Mouse (Mus musculus): ENCODE results near the gene Stxbp4.

Gene Stxbp4

DNA sequence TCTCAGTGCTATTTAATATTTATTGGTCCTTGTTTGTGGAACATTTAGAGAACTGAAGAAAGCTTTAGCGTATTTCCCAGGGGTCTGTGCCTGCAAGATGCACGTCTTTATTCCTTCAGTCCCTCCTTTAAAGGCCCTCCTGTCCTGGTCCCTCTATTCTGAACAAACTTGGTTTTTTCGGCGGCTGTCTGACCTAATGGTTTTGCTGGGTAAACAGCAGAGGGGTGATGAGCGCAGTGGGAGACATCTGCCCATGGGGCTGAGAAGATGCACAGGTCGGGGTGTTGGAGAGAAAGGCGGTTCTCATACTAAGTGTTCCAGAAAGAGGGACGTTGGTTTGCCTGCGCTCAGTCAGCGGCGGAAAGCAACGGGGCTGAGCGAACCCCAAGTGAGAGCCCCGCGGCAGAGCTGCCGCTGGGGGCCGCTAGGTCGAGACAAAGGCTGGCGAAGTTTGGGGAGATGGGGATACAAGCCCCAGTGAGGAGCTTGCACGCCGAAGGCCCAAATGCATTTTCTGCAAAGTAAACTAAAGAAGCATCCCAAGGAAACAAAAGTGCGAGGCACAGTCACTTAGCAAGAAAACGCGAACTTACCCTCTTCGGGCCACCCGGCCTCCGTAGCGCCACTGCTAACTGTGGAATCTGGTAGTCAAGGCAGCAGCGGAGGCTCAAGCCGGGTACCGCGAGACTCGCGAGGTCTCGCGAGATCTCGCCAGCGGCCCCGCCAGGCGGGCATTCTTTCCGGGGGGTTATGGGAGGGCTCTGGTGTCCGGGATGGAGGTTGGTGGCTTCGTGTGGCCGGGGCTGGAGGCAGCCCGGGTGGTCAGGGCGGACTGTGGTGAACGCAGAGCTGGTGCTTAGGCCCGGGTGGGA is at the start of gene Stxbp4, which contains the start of gene Cox11:
Stxbp4 (minus strand) TSS at position 645 of the 872 bp plus-strand sequence.
Cox11 (plus strand) TSS at position 734 of the 872 bp plus-strand sequence.
- peak; percentile 95 for DNase-seq (ENCODE audit: low read depth, low spot score)

DNA sequence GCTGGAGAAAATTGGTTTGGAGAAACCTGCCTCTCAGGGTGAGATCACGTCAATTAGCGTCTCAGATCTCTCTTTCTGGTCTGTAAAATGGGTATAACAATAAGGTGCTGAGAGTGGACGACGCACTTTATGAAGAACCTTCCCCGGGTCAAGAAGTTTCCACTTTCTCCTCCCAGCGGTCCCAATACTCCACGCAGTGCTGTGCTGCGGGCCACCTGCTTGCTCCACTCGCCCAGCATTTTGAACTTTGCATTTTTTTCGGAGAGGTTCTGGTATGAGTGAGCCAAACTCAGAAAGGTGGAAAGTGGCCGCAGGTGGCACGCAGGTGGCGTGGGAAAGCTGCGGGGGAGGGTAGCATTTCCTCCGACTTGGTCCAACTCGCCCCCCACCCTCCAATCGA is 49.2 kb upstream of the Stxbp4 start:
- no peak for DNase-seq (ENCODE audit: low read depth, low spot score)

DNA sequence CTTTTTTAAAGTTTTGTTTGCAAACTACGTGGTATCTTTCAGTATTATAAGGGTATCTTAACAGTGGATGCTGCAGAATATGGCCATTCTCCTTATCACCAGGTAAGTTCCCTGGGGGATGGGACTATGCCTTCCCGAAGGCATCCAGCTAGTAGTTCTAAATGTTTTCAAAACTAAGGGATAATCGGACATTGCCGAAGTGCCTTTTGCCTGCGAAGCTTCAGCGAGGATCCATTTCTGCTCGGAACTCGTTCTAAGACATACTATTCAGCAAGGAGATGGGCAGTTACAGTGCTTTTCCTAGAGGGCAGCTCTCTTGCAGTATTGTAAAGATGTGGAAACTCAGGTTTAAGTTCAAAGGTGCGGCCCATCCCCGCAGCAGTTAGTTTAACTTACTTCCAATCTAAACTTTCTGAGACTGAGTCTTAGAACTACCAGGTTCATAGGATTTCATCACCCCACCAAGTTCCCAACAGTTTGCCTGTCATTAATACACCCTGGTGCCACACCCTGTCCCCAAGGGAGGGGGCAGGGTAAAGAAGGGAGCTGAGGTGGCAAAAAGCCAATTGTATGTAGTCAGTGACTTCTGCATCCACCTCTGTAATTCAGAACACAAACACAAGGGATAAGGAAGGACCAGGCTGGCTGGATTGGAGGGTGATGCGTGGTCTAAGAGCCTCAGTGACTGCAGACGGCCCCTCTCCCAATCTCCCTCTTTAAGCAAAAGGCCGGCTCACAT is 48.6 kb upstream of the Stxbp4 start:
- DNase-seq (ENCODE audit: low read depth, low spot score) = no peak

DNA sequence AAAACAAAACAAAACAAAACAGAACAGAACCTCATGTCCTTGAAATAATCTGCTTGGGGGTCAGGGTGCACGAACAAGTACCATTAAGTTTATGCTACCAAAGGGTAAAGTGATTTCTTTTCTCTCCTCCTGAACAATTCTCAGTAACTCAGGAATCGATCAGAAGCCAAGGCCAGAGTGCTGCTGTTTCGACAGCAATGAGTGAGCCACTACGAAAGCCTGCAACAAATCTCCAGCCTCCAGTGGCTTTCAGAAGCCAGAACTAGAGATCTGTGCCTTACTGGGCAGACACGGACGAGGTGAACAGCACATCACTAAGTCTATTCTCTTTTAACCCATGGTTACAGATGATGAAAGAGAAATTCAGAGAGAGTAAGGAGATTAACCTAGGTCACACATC is 47.3 kb upstream of the Stxbp4 start:
- DNase-seq (ENCODE audit: low read depth, low spot score) = no peak

DNA sequence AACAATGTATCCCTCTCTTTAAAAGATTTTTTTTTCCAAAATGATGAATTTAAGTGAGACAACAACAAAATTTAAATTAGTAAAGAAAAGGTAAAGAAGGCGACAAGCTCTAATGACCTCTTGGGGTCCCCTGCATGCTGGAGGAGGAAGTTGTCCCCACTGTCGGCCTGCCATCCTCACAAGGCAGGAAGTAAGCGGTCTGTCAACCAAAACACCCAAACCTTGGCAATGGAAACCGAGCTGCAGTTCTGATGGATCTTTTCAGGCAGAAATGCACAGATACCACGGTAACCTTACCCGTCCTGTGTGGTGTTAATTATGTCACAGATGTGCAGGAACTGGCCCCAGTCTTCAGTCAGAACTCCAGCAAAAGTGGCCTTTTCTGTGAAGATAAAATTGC is 46.9 kb upstream of the Stxbp4 start:
- no peak for DNase-seq (ENCODE audit: low read depth, low spot score)

DNA sequence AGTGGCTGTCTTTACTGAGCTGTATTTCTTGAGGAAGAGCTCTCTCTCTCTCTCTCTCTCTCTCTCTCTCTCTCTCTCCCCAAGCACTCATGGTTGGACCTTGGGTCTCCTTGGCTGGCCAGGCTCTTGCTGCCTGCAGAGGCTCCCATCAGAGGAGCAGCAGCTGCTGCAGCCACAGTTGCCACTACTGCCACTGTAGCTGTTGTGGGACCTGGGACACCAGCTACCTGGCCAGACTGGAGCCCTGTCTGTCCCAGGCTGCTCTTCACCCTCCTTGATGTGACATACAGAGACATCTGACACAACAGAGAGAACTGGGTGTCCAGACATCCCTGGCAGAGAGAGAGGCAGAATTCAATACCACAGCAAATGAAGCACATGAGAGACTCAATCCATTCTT is 43.3 kb upstream of the Stxbp4 start:
- DNase-seq (ENCODE audit: low read depth, low spot score) = no peak

DNA sequence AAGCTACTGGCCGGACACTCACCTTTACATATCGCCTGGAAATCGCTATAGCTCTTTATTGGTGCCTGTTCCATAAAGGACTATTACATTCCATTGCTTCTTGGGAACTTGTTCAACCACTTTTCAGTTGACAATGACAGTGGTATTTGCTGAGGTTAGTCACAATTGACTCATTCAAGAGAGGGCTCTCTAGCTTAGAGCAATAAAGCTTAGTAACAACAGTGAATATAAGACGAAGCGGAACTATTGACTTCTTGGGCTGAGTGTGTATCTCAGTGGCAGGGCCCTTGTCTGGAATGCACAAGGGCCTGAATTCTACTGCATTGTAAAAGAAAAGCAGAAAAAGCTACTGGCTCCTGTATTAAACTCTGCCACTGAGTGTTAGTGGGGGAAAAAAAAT is 40.7 kb upstream of the Stxbp4 start:
- DNase-seq (ENCODE audit: low read depth, low spot score) = no peak

DNA sequence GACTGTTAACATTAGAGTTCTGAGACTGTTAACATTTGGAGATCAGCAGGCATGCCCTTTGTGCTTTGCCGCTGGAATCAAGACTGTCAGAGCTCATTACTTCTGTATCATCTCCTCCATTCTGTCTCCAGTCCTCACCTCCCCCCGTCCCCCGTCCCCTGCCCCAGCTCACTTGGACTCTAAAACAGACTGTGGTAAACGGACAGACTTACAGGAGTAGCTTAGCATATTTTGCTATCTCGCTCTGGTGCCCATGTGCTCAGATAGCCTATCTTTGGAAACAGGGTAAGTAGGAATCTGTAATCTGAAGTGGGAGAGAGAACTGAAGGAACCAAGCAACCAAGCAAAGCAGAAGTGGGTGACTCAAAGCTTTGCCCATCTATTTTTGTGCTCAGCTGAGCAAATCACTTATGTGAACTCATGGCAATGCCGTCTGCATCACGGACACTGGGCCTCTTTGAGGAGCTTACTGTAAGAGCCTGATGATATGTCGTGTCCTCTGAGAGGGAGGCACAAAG is 39.9 kb upstream of the Stxbp4 start:
- no peak for DNase-seq (ENCODE audit: low read depth, low spot score)

DNA sequence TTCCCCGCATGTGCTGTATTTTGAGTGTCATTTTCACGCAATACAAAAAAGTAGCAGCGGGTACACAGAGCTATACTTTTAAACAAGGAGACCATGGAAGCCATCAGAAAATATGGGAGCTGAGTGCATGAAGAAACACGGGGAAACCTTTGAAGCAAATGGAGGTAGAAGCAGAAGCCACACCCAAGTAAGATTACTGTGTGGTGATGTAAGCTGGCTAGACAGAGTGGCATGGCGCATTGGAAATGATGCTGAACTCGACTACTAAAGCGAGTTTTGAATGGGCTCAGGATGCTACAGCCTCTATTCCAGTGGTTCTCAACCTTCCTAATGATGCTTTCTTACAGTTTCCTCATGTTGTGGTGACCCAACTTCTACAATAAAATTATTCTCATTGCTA is 39.1 kb upstream of the Stxbp4 start:
- no peak for DNase-seq (ENCODE audit: low read depth, low spot score)

DNA sequence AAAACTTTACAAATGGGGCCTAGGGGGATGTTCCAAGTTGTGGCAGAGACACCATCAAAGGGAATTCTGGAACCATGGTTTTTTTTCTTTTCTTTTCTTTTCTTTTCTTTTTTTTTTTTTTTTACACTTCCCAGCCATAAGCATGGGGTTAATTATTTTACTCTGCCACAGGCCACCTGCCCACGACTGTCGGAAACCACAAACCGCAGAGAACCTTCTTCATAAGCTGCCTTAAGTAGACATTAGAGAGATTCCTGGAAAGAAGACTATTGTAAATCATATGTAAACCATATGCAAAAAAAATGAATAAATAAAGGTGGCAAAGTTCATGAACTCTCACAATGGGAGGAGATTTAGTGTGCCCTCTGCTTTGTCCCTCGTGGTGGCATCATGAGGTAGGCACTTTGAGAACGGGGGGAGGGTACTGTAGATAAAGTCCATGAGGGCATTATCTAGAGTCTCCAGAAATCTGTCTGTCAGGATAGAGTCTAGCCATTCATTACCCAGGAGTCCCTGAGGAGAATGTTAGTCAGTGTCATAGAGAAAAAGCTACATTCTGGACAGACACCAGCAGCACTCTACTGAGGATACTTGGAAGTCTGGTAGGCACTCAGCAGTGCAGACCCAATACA is 37.7 kb upstream of the Stxbp4 start:
- DNase-seq (ENCODE audit: low read depth, low spot score) = no peak

DNA sequence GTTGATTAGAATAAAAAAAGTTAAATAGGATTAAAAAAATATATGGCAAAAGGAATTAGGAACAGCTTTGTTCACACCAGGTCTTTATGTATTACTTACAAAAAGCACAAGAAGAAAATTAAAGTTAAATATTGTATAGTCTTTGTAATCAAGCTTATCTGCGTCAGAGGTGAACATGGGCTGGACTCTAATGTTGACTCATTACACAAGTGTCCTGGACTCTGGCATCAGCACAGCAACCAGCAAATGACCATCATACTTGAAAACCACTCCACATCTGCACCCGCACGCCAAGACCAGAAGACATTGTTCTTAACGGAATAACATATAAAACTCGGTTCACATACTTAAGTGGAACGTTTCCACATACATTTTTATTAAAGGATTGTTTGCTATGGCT is 29.4 kb upstream of the Stxbp4 start:
- no peak for DNase-seq (ENCODE audit: low read depth, low spot score)

DNA sequence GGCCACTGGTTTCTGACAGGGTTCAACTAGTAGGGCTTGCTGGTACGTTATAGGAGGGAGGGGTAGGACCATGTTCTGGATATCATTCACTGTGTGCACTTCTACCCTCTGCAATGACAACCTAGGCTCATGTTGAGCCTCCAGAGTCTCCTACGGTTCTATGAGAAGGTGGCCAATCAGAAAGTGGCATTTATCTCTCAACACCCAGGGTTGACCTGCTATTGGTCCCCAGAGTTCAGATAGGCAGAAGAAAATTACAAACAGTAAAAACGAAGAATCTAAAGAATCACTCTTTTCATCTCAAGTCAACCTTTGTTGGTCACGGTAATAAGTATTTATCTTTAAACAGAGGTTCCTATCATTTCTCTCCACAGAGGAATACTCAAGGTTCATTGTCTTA is 29.0 kb upstream of the Stxbp4 start:
- DNase-seq (ENCODE audit: low read depth, low spot score) = no peak

DNA sequence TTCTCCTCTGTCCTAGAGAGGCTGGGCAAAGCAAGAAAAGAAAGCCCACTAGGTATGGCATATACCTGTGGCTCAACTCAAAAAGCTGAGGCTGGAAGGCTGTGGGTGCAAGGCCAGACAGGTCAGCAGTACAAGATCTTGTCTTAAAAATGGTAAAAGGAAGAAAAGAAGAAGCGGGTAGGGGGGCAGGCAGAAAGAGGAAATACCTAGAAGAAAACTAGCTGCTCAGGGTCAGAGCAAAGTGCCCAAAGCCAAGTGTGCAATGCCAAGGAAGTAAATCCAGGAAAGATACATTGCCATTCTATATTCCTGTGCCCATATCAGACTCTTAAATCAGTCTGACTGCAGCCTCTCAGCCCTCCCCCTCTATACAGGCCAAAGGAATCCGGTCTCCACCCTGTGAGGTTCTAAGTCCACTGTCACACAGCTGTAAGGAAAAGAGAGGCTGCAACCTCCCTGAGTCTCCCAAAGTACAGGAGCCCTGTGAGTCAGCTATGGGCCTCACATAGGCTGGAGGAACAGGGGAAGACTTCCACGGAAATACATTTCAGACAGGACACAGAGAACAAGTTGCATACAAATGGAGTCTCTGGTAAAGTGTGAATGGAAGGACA is 28.4 kb upstream of the Stxbp4 start:
- no peak for DNase-seq (ENCODE audit: low read depth, low spot score)

DNA sequence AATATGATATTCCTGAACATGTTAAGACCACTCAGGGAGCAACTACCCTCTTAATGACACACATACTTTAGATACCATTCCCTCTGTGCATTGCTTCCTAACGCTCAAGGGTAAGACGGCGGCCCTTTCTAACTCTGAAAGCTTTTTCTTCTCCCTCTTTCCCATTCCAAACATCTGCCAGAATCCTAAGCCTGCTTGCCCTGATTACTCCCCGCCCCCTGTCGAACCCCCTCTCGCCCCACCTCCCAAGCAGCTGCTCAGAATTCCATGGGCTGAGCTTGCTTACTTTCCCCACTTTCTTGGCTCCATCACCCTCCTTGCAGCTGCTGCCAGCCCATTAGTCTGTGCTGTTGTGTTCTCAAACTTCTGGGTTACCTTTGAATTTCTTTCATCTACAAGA is 27.3 kb upstream of the Stxbp4 start:
- DNase-seq (ENCODE audit: low read depth, low spot score) = no peak

DNA sequence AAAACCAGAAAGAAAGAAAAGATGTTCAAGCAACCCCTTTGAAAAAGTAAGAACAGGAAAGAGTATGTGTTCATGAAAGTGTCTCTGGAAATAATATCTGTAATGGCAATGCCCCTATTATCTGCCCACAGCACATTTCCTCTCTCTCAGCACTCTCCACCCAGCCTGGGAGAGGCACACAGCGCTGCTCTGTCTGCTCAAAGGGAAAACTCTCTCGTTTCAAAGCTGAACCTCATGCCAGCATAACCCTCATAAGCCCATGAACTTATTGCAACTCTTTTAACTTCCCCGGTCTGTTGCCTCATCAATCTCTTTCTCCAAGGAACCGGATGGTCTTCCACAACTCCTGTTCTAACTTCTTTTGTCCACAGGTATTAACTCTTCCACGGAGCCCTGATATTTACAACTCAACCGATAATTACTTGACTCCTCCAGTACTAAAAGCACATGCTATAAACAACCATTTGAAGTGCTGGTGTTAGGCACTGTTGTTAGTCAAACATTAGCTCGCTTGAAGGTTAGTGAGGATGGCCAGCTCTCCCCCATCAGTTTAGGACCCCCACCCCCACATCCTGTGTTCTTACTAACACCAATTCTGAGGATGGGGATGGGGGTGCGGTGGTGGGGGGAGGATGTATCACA is 26.6 kb upstream of the Stxbp4 start:
- no peak for DNase-seq (ENCODE audit: low read depth, low spot score)

DNA sequence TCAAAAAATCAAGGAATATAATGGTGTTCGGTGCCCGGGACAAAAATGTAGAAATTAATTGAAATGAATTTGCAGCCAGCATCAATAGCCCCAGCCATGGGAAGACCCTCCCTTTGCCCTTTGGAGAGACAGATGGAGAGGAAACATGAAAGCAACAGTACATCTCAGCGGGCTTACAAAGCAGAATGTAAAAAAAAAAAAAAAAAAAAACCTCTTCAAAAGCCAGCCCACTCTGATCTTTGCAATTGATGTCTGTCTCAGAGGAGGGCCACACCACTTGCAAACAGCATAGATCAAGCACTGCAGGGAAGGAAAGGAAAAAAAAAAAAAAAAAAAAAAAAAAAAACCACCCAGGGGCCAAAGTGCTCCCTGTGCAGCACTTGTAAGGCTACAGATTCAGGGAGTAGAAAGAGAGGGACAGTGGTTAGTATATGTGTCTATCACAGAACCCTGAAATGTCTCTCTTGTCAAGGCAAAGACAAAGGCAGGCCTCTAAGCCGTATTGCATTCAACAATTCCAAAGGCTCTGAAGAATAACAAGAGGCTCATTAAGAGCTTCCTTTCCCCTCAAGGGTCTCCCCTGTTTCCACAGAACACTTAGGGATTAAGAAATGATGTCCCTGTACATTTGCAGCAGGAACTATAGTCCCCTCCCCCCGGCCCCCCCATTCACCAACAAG is 25.9 kb upstream of the Stxbp4 start:
- no peak for DNase-seq (ENCODE audit: low read depth, low spot score)

DNA sequence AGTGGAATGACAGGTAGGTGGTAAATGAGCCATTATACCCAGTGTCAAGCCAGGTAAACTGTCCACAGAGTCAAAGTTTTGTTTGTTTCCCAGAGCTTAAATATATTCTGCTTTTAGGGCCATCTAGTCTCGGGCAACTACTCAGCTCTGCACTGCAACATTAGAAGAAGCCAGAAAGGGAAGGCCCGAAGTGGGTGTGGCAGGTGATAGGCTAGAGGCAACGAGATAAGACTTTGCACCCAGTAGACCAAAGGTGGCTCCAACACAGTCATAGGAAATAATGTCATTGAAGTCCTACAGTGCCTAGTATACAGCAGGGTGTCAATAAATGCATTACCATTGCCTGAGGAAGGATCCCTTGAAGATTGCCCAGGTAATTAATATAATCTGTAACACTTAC is 25.2 kb upstream of the Stxbp4 start:
- DNase-seq (ENCODE audit: low read depth, low spot score) = no peak

DNA sequence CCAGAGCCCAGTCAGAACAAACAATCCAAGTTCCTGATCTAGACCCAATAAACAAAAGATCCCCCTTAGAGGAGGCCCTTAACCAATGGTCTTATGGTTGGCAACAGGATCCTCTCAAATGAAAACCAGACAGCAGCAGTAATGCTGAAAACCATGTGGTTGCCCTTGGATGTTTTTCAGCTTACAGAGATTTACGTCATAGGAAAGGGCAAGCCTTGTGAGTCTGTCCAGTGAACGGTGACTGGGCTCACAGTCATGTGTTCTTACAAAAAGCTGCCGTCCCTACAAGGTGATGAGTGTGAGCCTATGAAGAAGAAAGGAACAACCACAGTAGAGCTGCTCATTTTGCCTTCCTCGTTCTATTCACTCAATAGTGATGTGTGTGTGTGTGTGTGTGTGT is 22.8 kb upstream of the Stxbp4 start:
- DNase-seq (ENCODE audit: low read depth, low spot score) = no peak

DNA sequence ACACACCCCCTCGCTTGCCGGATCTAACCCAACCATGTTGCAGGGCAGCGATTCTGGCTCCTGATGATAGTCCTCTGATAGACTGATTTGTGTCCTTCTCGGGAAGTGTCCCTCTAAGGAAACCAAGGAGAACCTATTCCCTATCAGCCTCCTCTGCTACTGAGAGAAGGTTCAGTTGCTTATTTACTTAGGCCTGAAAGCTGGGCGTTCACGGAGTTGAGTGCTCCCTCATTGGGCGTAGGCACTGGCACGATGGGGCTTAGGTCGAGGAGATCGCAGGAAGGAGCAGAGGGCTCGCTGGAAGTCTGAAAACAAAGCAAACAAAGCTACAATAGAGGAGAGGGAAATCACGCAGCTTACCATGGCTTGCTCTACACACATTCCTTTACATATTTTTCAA is 19.6 kb upstream of the Stxbp4 start:
- no peak for DNase-seq (ENCODE audit: low read depth, low spot score)

DNA sequence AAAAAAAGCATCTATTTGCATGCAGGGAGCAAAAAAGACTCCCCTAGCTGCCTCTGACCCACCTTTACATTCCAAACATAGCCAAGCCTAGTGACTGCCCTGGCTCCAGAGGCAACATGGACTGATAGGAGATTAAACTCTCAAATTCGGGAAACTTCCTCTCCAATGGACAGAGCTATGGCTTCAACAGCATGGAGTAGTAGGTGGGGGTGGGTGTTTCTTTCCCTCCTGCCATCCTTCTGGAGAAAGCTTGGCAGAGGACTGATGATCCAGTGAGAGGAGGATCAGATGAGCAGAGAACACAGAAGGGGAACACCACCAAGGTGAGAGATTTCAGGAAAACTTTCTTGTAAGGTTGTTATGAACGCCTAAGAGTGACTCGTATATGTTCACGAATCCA is 14.7 kb upstream of the Stxbp4 start:
- no peak for DNase-seq (ENCODE audit: low read depth, low spot score)
